Mouse (Mus musculus) cortical plate, adult 2 months (tissue): ENCODE results near the gene Osbp2.

ENCODE experiments used
- CTCF ChIP-seq: fragments of 200-500 bp; IDR thresholded peaks from 2 replicates; pipeline ENCODE4 v1.5.1; 2011; ENCODE audit warnings: mild to moderate bottlenecking, control low read depth, low read length; ENCODE audit not compliant: insufficient read depth; ENCODE audit errors: extremely low read depth
- POLR2A ChIP-seq: fragments of 200-500 bp; IDR thresholded peaks from 2 replicates; pipeline ENCODE4 v1.6.1; 2011; ENCODE audit warnings: mild to moderate bottlenecking, low read length, control low read depth; ENCODE audit not compliant: insufficient read depth; ENCODE audit errors: extremely low read depth

DNA sequence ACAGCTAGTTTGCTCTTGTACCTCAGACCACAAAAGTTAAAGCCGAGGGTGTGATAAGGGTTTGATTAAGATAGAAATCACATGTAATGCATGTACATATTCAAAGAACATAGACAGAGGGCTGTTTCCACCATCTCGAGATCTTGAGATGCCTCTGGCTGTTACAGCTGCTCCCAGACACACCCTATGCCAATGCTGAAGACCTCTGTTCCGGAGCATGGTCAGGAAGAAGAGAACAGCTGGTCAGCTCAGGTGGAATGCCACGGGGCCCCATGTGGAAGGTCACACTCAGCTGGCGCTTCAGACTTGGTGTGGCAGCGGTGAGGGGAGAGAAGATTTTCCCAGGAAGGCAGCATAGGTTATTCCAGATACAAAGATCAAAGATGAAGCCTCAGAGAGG is 41.0 kb upstream of the Osbp2 start:
- no peak for TF ChIP-seq CTCF
- no peak for TF ChIP-seq POLR2A
